21 mouse cellular contexts compared by ENCODE assay signal in the genomic region with DNA sequence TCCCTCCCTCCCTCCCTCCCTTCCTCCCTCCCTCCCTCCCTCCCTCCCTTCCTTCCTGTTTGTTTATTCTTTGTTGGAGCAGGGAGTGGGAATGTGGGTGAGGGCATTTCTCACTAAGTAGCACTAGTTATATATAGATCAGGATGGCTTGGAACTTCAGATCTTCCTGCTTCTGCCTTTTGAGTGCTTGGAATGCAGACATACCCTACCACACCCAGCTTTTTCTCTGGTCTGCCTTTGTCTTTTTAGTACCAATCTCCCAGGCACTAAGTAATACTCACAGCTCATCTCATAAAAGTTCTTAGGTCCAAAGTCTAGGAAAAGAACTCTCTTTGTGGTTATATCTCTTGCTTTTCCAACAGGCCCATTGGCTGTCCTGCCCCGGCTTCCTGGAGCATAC. TPM values are rescaled to one million over a fixed set of nuclear protein-coding genes. Genes with fewer than 3 reads are reported as not detected.
"Had no signal": no experiment of that assay in that cellular context is flagged by ENCODE, and none has a peak within 500 bp of the region (broad histone marks: within the 10 kb centered on the region; RNA-seq: fewer than 3 reads in every experiment).

No protein-coding gene starts in this region.

- H3K36me3 ChIP-seq: liver, embryonic 15.5 days; lung, embryonic 15.5 days; midbrain, embryonic 12.5 days; midbrain, embryonic 15.5 days; neural tube, embryonic 12.5 days; stomach, embryonic 15.5 days had no signal

- DNase-seq: liver, postnatal 0 days; lung, adult 2 months; lung, postnatal 14 days; lung, postnatal 36 days; right cerebral cortex, postnatal 14 days; thymus, adult 2 months; thymus, postnatal 25 days; thymus, postnatal 4 days had no signal

- H3K9ac ChIP-seq: liver, embryonic 15.5 days; liver, postnatal 0 days; lung, embryonic 15.5 days; midbrain, embryonic 12.5 days; midbrain, embryonic 15.5 days; neural tube, embryonic 12.5 days; stomach, embryonic 15.5 days had no signal

- ATAC-seq: liver, postnatal 0 days; lung, postnatal 0 days; midbrain, embryonic 15.5 days had no signal

- H3K4me3 ChIP-seq: liver, embryonic 15.5 days; lung, embryonic 15.5 days; midbrain, embryonic 12.5 days; midbrain, embryonic 15.5 days; neural tube, embryonic 12.5 days; stomach, embryonic 15.5 days had no signal

- H3K4me2 ChIP-seq: liver, embryonic 15.5 days; lung, embryonic 15.5 days; midbrain, embryonic 12.5 days; midbrain, embryonic 15.5 days; neural tube, embryonic 12.5 days; stomach, embryonic 15.5 days had no signal

- H3K27ac ChIP-seq: liver, embryonic 15.5 days; lung, embryonic 15.5 days; macrophage; midbrain, embryonic 12.5 days; midbrain, embryonic 15.5 days; neural tube, embryonic 12.5 days; stomach, embryonic 15.5 days; stomach, postnatal 0 days had no signal

- H3K9me3 ChIP-seq: liver, embryonic 15.5 days; lung, embryonic 15.5 days; midbrain, embryonic 12.5 days; midbrain, embryonic 15.5 days; stomach, embryonic 15.5 days had no signal

RNA-seq across cellular contexts. Expression of gene Foxl2, which starts 21.0 kb away (rescaled TPM):
- polyA plus RNA-seq: liver, embryonic 15.5 days; liver, postnatal 0 days; lung, adult 2 months; lung, embryonic 15.5 days; lung, postnatal 0 days; macrophage; spleen, adult 2 months; stomach, embryonic 15.5 days; stomach, postnatal 0 days; testis, adult 2 months; urinary bladder, adult 2 months had no signal

RNA-seq across cellular contexts. Expression of gene Gm1123, which starts 59.4 kb away (rescaled TPM):
- polyA plus RNA-seq: liver, postnatal 0 days; lung, adult 2 months; lung, embryonic 15.5 days; lung, postnatal 0 days; macrophage; midbrain, embryonic 12.5 days; neural tube, embryonic 12.5 days; neural tube, embryonic 14.5 days; testis, adult 2 months; urinary bladder, adult 2 months had no signal
